Mouse (Mus musculus) induced T-regulatory cell, adult 2 months (primary cell): ENCODE results near the gene Cd44.

Experiments used
- DNase-seq: peaks from one replicate; pipeline ENCODE4 v3.0.0-alpha.2; 2012; ENCODE audit warnings: low read depth

Cd44 gene

DNA sequence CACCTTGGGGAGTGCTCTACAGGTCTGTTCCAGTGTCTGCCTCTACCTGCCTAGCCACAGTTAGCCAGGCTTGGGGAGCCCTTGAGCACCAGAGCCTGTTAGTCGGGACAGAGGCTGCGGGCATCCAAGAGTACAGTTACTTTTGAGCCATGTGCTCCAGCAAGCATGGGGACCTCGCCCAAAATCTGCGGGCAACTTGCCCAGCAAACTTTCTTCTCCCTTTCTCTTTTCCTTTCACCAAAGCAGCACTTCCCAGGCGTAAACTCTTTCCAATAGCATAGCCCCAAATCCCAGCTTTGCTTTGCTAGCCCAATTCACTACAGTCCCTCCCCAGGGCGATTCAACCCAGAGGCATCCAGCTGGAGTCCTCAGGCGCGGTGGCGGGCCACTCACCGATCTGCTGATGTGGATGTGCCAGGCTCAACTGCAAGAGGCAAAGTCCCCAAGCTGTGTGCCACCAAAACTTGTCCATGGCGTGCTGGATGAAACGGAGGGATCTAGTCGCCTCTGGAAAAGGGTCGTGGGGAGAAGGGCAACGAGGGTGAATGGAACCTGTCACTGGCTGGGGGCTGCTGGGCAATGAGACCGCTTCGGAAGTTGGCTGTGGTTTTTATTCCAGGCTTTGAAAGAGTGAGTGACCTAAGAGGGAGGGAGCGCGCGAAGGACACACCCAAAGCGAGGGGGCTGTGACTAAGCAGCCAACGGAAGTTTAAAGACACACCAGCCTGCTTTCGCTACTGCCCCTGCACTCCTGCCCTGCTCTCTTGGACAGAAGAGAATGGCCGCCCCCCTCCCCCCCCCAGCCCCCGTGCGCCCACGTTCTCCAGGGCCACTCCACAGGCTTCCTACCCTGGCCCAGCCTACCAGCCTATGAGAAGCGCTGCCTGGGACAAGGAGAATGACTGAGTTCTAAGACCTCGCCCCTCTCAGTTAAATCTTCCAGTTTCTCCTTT lies at the start of gene Cd44:
Cd44 (minus strand) TSS at position 791 of the 953 bp plus-strand sequence.
- DNase-seq = peak; percentile 80

DNA sequence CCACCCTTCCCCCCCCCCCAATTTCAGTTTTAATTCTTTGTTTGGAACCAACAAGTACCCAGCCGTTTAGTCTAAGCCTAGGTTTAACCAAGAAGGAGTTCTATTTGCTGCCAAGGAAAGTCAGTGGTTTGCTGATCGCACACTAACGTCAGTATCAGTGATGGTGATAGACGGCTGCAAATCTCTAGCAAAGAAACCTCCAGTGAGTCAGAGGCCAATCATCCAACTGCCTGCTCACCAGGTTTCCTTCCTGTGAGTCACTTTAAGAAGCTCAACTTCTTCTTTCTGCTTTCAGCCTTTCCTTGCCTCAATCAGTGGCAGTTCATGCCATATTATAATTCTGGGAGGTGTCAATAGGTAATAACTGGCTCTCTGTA lies 47.0 kb upstream of the Cd44 start:
- peak; percentile 89 for DNase-seq

GRCm38 (mm10) chr2:102947846-102948480 lies 46.5 kb upstream of the Cd44 start:
- peak; percentile 69 for DNase-seq

DNA sequence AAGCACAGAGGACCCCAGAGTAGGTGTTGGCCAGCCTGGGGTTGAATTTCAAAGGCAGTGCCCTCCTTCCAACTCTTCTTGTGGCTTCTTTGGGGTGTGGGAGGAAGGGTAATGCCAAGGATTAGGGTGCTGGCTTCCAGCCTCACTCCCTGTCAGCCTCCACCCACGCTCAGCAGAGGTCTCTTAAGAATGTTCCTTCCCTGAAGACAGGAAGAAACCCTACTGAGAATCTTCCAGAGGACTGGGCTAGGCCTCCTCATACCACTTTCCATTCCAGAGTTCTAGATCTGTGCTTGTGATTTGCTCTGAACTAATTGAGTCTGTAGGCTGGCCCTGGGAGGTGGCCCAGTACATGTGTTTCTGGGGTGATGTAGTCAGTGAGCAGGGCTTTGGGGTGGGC lies 43.6 kb upstream of the Cd44 start:
- no peak for DNase-seq

- DNase-seq = no peak
Observed at GRCm38 (mm10) chr2:102944415-102945012, 43.0 kb upstream of the Cd44 start.

- DNase-seq = no peak
Observed at GRCm38 (mm10) chr2:102943983-102944382, 42.5 kb upstream of the Cd44 start.

- DNase-seq = no peak
Observed at GRCm38 (mm10) chr2:102942782-102943080, 41.3 kb upstream of the Cd44 start.

DNA sequence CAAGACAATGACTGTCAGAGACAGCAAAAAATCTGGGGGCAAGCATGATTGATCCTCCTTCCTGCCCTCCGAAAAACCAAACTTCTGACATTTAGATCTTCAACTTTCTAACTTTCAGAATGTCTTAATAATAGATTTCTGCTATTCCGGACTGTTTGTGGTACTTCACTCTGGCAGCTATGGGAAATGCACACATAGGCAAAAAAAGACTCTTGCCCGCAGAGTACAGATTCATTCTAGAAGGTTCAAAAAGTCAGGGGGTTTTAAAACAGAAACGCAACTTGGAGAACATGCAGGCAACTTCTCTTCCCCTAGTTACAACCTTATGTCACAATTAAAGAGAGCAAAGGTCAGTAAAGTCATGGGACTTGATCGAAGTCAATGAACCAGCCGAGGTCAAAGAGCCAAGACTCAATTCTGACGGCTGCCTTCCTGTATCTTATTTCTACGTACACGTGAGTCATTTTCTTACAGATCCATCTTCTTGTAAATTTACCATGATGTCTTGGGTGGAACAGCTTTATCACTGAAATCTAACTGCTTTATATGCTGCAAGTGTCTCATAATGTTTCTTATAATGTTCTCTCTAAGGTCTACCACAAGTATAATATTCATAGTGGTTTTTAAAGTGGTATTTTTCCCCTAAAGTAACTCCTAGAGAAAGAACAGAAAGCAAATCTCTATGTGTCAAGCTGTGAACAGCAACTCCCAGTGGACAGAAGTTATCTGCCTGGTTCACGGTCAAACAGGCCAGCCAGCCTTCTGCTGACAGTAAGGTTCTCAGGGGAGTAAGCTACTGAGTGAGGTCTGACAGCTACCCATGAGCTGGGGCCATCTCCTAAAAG lies 40.7 kb upstream of the Cd44 start:
- peak; percentile 48 for DNase-seq

GRCm38 (mm10) chr2:102940813-102941361 lies 39.4 kb upstream of the Cd44 start:
- DNase-seq = no peak

GRCm38 (mm10) chr2:102940158-102940557 lies 38.7 kb upstream of the Cd44 start:
- DNase-seq = no peak

DNA sequence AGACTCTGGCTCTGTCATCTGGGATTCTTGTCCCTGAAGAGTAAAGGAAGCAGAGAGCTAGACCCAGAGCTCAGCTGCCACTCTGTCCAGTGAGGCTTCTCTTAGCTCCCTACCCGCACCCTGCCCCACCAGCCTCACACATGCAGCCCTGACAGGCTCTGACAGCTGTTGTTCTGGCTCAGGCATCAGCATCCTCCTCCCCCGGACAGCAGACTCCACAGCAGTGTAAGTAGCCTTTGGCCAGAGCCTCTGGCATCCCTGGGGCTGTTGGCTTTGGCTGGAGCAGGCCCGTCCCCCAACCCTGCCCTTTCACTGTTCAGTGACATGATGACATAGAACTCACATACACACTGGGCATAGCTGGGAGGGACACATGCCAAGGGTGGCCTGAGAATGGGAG lies 35.4 kb upstream of the Cd44 start:
- DNase-seq = no peak

GRCm38 (mm10) chr2:102934834-102935233 lies 33.4 kb upstream of the Cd44 start:
- DNase-seq = no peak

GRCm38 (mm10) chr2:102933787-102934186 lies 32.3 kb upstream of the Cd44 start:
- no peak for DNase-seq

DNA sequence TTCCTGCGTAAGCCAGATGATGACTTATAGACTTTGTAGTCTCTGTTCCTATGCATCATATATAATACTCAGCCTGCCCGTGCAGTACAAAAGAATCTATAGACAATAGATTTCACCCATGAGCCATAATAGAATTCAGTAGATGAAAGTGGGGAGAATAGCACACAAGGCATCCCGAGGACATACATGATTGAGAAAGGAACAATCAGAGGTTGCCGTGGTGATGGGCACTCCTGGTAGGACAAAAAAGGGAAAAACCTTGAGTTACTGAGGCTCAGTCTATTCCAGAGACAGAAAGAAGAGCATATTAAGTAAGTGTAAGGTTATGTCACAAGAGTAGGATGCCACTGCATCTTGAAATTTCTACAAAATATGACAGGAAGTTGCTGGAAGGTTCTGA lies 31.7 kb upstream of the Cd44 start:
- no peak for DNase-seq

DNA sequence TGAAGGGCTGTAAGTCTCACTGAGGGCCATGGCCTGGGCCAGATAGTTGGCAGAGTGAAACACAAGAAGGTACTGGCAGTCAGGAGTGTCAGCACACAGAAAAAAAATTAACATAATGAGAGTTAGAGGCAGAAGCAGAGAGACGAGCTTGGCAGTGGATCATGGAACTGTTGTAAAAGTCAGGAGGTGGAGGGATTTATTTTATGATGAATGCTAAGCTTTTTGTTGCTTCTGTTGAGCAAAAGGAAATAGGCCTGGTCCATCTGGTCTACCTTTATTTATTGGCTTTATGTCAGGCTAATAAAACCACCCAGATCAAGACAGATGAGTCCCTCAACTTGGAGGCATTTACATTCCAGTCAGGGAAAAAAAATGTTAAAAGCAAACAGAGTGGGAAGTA lies 31.2 kb upstream of the Cd44 start:
- no peak for DNase-seq

GRCm38 (mm10) chr2:102928211-102928610 lies 26.7 kb upstream of the Cd44 start:
- DNase-seq = no peak

- no peak for DNase-seq
Observed at GRCm38 (mm10) chr2:102924480-102924879, 23.0 kb upstream of the Cd44 start.

DNA sequence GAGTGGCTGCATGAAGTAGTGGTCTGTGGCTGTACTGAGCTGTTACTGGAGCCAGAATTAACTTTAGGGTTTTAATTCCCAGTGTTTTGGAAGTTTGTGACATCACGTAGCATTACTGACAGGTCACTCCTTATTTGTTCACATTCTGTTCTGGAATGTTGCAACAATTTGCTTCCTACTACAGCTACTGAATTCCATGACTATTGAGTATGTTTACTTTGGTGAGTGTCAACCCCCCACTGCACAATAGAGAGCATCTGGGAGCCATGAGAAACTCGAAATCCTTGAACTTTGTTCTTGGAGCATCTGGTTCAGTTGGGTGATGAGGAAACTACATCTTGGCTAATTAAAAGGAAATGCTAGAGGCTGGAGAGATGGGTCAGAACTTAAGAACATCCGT lies 22.2 kb upstream of the Cd44 start:
- DNase-seq = no peak

GRCm38 (mm10) chr2:102922066-102922465 lies 20.6 kb upstream of the Cd44 start:
- no peak for DNase-seq

GRCm38 (mm10) chr2:102918301-102918700 lies 16.8 kb upstream of the Cd44 start:
- DNase-seq = no peak

- DNase-seq = no peak
Observed at GRCm38 (mm10) chr2:102916596-102916995, 15.1 kb upstream of the Cd44 start.

- no peak for DNase-seq
Observed at GRCm38 (mm10) chr2:102914675-102915074, 13.2 kb upstream of the Cd44 start.
